Mouse (Mus musculus) adrenal gland, postnatal 4 days (tissue): ENCODE measurements around the gene Gm49345. TPM values are rescaled to one million over a fixed set of nuclear protein-coding genes. Genes with fewer than 3 reads are reported as not detected.
"Not testable (repeated sequence)": the region's sequence is repeated elsewhere in the genome, so short reads cannot be mapped to it uniquely, and the experiment has no call there.

Experiments
- DNase-seq, 2 experiments: peaks; one replicate each; pipeline ENCODE4 v3.0.0; 2021 to 2022; ENCODE audit warnings: low spot score in 2 of 2, mixed read lengths in 2 of 2
- long read RNA-seq, 2 experiments: library from polyadenylated mRNA; stranded (forward); transcript quantifications; one replicate each; pipeline ENCODE4 v2.0.0; 2021
- total RNA-seq, 2 experiments: library from RNA; stranded (reverse); gene quantifications; 2 replicates each; pipeline ENCODE4 v1.2.3; 2021

The Gm49345 gene
- total RNA-seq = 1 to 10 TPM in 1 of 2 experiments, under 1 TPM in 1; 0.51 to 1.0 TPM
- long read RNA-seq, experiment 1, partial matches to known transcripts = 1 of 1 reads
- long read RNA-seq, experiment 1, other reads (novel, unspliced or antisense) = 0 of 1 reads
- long read RNA-seq, experiment 2, partial matches to known transcripts = 0 of 1 reads
- long read RNA-seq, experiment 2, other reads (novel, unspliced or antisense) = 1 of 1 reads

GRCm38 (mm10) chr13:67637294-67638007, at the start of gene Gm49345, which contains the start of gene Zfp729a:
Gm49345 (minus strand) TSS chr13:67637769.
Zfp729a (minus strand) TSS chr13:67637791.
- peak; percentile 24 to 62 for DNase-seq

GRCm38 (mm10) chr13:67686971-67687370, 49.4 kb upstream of the Gm49345 start, which contains the start of gene Zfp738:
Zfp738 (minus strand) TSS chr13:67687071.
- no peak for DNase-seq

DNA sequence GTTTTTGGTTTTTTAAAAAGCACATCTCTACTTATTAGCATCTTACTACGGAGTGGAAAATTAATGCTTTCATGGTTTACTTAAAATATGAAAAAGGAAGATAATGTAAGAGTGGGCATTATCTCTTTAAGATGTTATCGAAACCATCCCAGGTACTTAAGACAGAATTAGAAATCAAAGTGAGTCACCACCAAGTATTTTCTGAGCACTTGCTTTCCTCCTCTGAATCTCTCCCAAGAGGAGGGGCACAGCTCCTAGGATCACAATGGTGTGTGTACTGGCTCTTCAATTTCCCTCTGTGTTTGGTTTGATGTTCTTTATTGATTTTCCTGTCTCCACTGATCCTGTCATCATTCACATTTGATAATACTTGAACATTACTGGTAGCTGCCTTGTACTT, 46.3 kb upstream of the Gm49345 start:
- not testable (repeated sequence) for DNase-seq

DNA sequence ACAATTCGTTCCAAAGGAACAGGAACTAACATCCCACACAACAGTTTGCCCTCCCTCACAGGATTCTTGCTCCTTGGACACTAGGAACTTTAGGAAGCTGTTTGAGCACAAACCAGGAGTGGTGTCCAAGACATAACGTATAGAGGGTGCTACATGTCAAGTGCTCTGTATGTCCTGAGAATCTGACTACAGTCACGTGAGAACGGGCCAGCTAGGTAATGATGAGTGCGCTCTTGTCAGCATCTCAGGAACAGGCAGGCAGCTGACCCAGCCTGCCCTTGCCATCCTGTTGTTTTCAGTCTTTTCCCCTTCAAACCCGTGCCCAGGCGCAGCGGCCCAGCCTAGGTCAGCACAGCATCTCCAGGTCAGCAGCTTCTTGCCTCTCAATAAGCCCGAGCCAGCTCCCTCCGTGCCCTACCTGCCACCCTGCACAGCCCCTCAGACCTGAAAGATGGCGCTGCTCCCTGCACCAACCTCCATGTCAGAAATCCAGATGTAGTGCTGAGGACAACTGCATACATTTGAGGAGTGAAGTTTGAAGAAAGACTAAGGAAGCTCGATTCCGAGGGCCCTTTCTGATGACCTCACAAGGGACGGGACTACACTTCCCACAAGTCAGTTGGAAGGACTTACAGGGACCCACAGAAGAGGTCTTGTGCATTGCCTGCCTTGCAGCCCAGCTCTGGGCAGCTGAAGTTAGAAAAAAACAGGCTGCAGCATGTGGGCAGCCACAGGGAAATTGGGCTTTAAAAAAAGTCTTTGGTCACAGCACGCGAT, 45.6 kb upstream of the Gm49345 start:
- peak; percentile 24 to 50 for DNase-seq

DNA sequence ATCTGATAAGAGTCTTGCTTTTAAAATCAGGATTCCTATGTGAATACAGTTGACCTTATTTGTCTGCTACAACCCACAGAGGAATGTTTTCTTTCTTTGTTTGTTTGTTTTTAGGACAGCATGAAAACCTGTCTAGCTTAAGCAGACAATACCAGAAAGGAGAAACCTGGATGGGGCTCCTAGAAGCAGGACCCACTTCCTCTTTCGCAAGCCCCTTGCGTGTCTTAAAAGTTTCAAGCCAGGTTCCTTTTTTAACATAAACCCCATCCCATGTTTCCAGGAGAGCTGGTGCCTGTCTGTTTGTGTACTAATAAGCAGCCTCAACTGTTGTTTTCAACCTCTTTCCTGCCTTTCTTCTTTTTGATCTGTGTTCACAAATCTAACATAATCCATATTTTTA, 37.3 kb upstream of the Gm49345 start:
- DNase-seq = no peak

DNA sequence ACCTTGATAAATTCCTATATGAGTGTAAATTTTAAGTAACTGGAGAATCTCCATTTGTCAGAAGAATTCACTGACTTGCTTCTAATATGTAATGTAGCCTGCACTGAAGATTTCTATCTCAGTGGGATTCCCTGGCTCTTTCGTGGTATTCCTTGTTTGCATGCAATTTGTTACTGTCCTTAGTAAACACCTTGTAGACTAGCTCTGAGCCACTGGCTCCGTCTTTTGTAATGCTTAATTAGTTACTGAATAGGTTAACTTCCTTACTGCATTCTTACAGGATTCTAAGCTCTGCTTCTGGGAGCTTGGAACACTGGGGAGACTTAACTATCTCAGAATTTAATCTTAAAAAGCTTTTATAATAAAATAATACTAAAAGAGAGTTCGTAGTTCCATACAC, 14.9 kb upstream of the Gm49345 start:
- no peak for DNase-seq

- no peak for DNase-seq
These were observed 27.5 kb downstream of the Gm49345 start for GRCm38 (mm10) chr13:67610108-67610507.

- DNase-seq = peak; percentile 44 to 77
These were observed 28.3 kb downstream of the Gm49345 start, which contains the start of gene Zfp729b for GRCm38 (mm10) chr13:67609066-67609876. Zfp729b (minus strand) TSS chr13:67609707.

GRCm38 (mm10) chr13:67572591-67573189, 64.9 kb downstream of the Gm49345 start:
- DNase-seq = no peak

GRCm38 (mm10) chr13:67553730-67554129, 83.8 kb downstream of the Gm49345 start, which contains the start of gene Zfp748:
Zfp748 (minus strand) TSS chr13:67553830.
- DNase-seq = no peak

DNA sequence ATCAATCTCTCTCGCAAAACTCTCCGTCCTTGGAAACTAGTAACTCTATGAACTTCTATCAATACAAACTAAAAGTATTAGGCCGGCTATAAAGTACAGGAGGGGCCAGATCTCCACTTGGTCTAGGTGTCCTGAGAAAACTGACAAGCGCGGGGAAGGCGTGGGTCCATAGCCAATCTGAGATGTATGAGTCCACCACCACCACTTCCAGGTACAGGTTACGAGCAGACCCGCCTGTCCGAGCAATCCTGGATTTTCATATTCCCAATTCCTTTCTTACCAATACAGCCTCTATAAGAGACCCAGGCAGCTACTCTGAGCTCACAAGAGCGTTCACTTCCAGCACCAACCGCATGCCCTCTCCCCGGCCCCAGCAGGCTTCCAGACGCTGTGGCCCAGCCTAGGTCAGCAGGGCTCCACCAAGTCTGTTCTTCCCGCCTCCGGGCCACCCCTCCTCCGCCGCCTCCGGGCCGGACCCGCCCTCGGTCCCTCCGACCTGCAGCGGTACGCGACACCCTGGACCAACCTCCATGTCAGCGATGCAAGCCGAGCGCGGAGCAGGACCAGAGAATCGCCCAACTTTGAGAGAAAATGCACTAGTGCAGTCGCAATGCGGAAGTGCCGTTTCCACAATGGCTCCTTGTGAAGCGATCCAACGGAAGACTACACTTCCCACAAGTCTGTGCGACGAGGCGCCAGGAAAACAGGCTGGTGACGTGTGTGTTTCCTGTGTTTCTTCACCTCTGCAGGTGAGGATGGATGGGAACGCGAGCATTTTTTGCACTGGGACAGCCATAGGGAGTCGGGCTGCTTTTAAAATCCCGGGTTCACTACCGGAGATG, 84.8 kb downstream of the Gm49345 start:
- DNase-seq = peak; percentile 32 to 64

DNA sequence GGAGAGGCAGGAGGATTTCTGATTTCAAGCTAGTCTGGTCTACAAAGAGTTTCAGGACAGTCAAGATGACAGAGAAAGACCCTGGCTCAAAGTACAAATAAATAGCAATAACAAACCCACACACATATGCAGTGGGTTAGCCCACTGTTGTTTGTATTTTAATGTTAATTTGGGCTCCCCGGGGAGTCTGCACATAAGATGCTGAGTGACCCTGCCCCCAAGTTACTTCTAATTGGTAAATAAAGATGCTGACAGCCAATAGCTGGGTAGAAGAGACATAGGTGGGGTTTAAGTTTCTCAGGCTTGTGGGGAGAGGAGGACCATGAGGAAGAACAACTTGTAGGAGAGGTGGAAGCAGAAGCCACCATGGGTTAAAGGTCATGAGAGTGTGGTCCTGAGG, 91.6 kb downstream of the Gm49345 start:
- DNase-seq = no peak

Other genes starting within 250 kb of the Gm49345 start
- 1 to 10 TPM; 4.7 to 6.0 TPM for gene Zfp429, start 237.9 kb downstream of the Gm49345 start, total RNA-seq
- 1 to 10 TPM in 1 of 2 experiments, under 1 TPM in 1; 0.85 to 1.5 TPM for gene Zfp459, start 216.4 kb downstream of the Gm49345 start, total RNA-seq
- gene Zfp874a, start 186.1 kb downstream of the Gm49345 start, total RNA-seq = 10 to 100 TPM; 14.9 to 15.5 TPM
- 10 to 100 TPM; 14.2 to 16.1 TPM for gene Zfp874b, start 153.5 kb downstream of the Gm49345 start, total RNA-seq
- 1 to 10 TPM; 8.4 to 8.5 TPM for gene Zfp58, start 137.2 kb downstream of the Gm49345 start, total RNA-seq
- not detected for gene Gm26965, start 111.6 kb downstream of the Gm49345 start, total RNA-seq
- gene Zfp87, start 111.6 kb downstream of the Gm49345 start, total RNA-seq = 10 to 100 TPM; 18.7 to 23.0 TPM
- gene Zfp748, start 83.9 kb downstream of the Gm49345 start, total RNA-seq = 10 to 100 TPM; 10.4 to 11.8 TPM
- 1 to 10 TPM; 9.0 to 9.1 TPM for gene Zfp729b, start 28.1 kb downstream of the Gm49345 start, total RNA-seq
- gene Zfp729a, start within 50 bp of the Gm49345 start, total RNA-seq = 1 to 10 TPM; 7.6 to 8.2 TPM
- 10 to 100 TPM; 15.9 to 17.5 TPM for gene Zfp738, start 49.3 kb upstream of the Gm49345 start, total RNA-seq
- 10 to 100 TPM; 12.8 to 12.9 TPM for gene Zfp65, start 91.4 kb upstream of the Gm49345 start, total RNA-seq
- gene Zfp85, start 117.5 kb upstream of the Gm49345 start, total RNA-seq = 1 to 10 TPM; 8.3 TPM
- 1 to 10 TPM; 2.4 to 2.8 TPM for gene Zfp493, start 141.9 kb upstream of the Gm49345 start, total RNA-seq
- 1 to 10 TPM; 8.0 to 8.9 TPM for gene Zfp273, start 176.0 kb upstream of the Gm49345 start, total RNA-seq
- gene Gm10037, start 193.3 kb upstream of the Gm49345 start, total RNA-seq = 1 to 10 TPM; 2.3 to 3.4 TPM
- not detected for gene BC048507, start 225.6 kb upstream of the Gm49345 start, total RNA-seq